Comparison of ENCODE assay signal across 20 mouse cellular contexts in the genomic region with DNA sequence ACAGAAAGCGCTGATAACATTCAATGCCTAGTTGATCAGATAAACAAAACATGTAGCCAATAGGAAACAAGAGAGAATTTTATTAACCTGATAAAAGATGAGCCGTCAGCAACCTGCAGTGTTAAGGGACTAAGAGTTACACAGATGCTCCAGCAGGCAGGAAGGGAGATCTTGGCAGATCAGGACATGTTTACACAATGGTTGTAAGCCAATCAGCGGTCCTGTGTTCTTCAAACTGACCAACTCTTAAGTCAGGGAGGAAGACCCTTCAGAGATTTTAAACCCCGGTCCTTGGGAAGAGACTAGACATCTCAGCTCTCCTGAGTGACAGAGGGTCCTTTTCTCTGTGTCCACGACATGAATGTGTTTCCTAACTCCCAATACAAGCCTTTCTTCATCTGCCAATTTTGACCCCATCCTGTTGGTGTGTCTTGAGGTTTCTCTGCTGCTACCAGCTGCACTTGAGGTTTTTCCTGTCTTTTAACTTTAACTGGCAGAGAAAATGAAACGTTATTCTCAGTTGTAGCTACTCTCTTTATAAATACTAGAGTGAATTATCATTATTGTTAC. TPM values are rescaled to one million over a fixed set of nuclear protein-coding genes. Genes with fewer than 3 reads are reported as not detected.
A peak's percentile ranks its signal among the peaks of the same experiment; 100 is the strongest.
DNase-seq lines count a peak whose midpoint lies in the region; ATAC-seq and TF ChIP-seq lines count a peak whose summit lies in the region.
"Had no signal": no experiment of that assay in that cellular context is flagged by ENCODE, and none has a peak within 500 bp of the region (broad histone marks: within the 10 kb centered on the region; RNA-seq: fewer than 3 reads in every experiment).

No protein-coding gene starts in this region.

- H3K9ac ChIP-seq in lung, embryonic 14.5 days: no peak overlapping the region
- H3K9ac ChIP-seq: embryonic facial prominence, embryonic 12.5 days; hindbrain, embryonic 15.5 days; liver, postnatal 0 days had no signal

- peak; percentile 50; the same call in 1 of the 2 replicates for ATAC-seq in lung, embryonic 14.5 days (ENCODE audit: insufficient read depth)
- ATAC-seq in CD4-positive, CD25-positive, alpha-beta regulatory T cell, adult 4 months: peak; percentile 44
- ATAC-seq: forebrain, embryonic 16.5 days; liver, postnatal 0 days had no signal

- H3K4me1 ChIP-seq in lung, embryonic 14.5 days (ENCODE audit: insufficient read depth): 0 out of 2 replicates have a peak, but pooled peaks cover 6% of the 10 kb centered on the region
- H3K4me1 ChIP-seq: embryonic facial prominence, embryonic 12.5 days; hindbrain, embryonic 15.5 days had no signal

- H3K4me3 ChIP-seq in lung, embryonic 14.5 days (ENCODE audit: low read depth, low read length): no peak overlapping the region
- H3K4me3 ChIP-seq: embryonic facial prominence, embryonic 12.5 days; hindbrain, embryonic 15.5 days had no signal

- H3K27ac ChIP-seq in lung, embryonic 14.5 days (ENCODE audit: low read depth): no peak overlapping the region
- H3K27ac ChIP-seq: embryonic facial prominence, embryonic 12.5 days; hindbrain, embryonic 15.5 days had no signal

- DNase-seq in lung, embryonic 14.5 days: peak; percentile 62
- DNase-seq in lung, adult 18-20 months: no peak
- DNase-seq in induced T-regulatory cell, adult 2 months (ENCODE audit: low read depth): peak; percentile 59
- DNase-seq in thymus, postnatal 10 days (ENCODE audit: low spot score in 2 of 2): peak; percentile 40 to 60
- no peak for DNase-seq in B cell, adult 2 months
- no peak for DNase-seq in cerebellum, postnatal 14 days
- DNase-seq in cerebellum, postnatal 36 days: no peak
- DNase-seq: adrenal gland, postnatal 10 days; cerebellum, adult 11 months; heart, adult 18-20 months; heart, postnatal 10 days; kidney, adult 18-20 months; kidney, postnatal 10 days; liver, postnatal 0 days had no signal

- H3K27me3 ChIP-seq in lung, embryonic 14.5 days (ENCODE audit: insufficient read depth, low read length): no peaks in the 10 kb centered on the region
- H3K27me3 ChIP-seq: CH12.LX; embryonic facial prominence, embryonic 12.5 days; hindbrain, embryonic 15.5 days had no signal

- 0 out of 2 replicates have a peak overlapping the region, but pooled peaks have one; percentile 1 for H3K4me2 ChIP-seq in lung, embryonic 14.5 days
- H3K4me2 ChIP-seq: embryonic facial prominence, embryonic 12.5 days; hindbrain, embryonic 15.5 days; midbrain, embryonic 11.5 days had no signal

- WGBS in lung, embryonic 14.5 days: 21% methylated on average over 6 of the region's 6 CpGs

- H3K36me3 ChIP-seq in lung, embryonic 14.5 days (ENCODE audit: insufficient read depth): no peaks in the 10 kb centered on the region
- H3K36me3 ChIP-seq: embryonic facial prominence, embryonic 12.5 days; hindbrain, embryonic 15.5 days had no signal

- no peaks in the 10 kb centered on the region for H3K9me3 ChIP-seq in lung, embryonic 14.5 days (ENCODE audit: low read depth, low read length)
- H3K9me3 ChIP-seq: embryonic facial prominence, embryonic 12.5 days; hindbrain, embryonic 15.5 days had no signal

- TF ChIP-seq CTCF in lung, embryonic 14.5 days (IDR thresholded peaks at IDR 0.05; ENCODE audit: low read depth): no peak

RNA-seq across cellular contexts. Expression of a gene that starts 8.3 kb away (rescaled TPM):
- polyA plus RNA-seq in lung, embryonic 14.5 days (2014; fragmentation: Nextera tagmentation; extraction: Ambion mirVana): 28.1 and 28.6 TPM in 2 replicates
- polyA plus RNA-seq in CD4-positive, CD25-positive, alpha-beta regulatory T cell, adult 4 months (2017; shearing (Covaris generic)): 10 to 100 TPM; 25.2 to 27.4 TPM

RNA-seq across cellular contexts. Expression of a gene that starts 8.5 kb away (rescaled TPM):
- 15.8 and 19.6 TPM in 2 replicates for polyA plus RNA-seq in lung, embryonic 14.5 days (2014; fragmentation: Nextera tagmentation; extraction: Ambion mirVana)
- polyA plus RNA-seq in CD4-positive, CD25-positive, alpha-beta regulatory T cell, adult 4 months (2017; shearing (Covaris generic)): 10 to 100 TPM; 22.3 to 24.8 TPM

Comparison
In these comparisons a context has a peak if more than half of its experiments do, and no peak if none do; other contexts are left out.
1. DNase-seq: peak in lung, embryonic 14.5 days (single experiment), induced T-regulatory cell, adult 2 months (single experiment) and thymus, postnatal 10 days (2 of 2); none in lung, adult 18-20 months (0 of 2), B cell, adult 2 months (0 of 2), cerebellum, postnatal 14 days (0 of 2) and cerebellum, postnatal 36 days (0 of 2).